Mouse (Mus musculus): ENCODE measurements at regions not wholly inside any gene's neighbourhood (a gene's known extent, or its start where the extent isn't known, plus 50 kb on each side); places are given as distances from the start of the nearest gene placed in this dataset.

DNA sequence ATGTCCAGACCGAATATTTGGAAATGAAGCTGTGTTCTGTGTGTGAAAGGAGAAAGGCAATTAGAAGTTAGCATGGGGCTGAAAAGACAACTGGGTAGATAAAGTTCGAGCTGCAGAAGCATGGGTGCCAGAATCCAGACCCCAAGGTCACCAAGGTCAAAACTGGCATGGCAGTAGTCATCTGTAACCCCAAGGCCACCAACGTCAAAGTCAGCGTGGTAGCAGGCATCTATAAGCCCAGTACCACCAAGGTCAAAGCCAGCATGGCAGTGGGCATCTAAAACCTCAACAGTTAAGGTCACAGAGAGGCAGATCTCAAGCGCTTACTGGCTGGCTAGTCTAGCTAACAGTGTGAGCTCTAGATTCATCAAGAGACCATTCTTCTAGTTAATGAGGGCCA is 90.6 kb downstream of the Pdcl3 start:
- no peak for ATAC-seq (replicated peaks; ENCODE audit: insufficient number of reproducible peaks, low FRiP score, low TSS enrichment, low read depth)
- 94% methylated on average over 5 of the region's 5 CpGs for WGBS
- Histone ChIP-seq H3K4me2 (ENCODE audit: low read depth, low read length) (no peak overlapping the region), H3K9ac (replicated peaks; ENCODE audit: low read length) (no peak overlapping the region), H3K27me3 (ENCODE audit: control insufficient read depth, insufficient read depth, low read length) (no peaks in the 10 kb centered on the region), H3K27ac (replicated peaks; ENCODE audit: low read depth, low read length) (no peak overlapping the region), H3K36me3 (replicated peaks; ENCODE audit: control insufficient read depth, insufficient read depth, low read depth, low read length) (no peaks in the 10 kb centered on the region), H3K4me1 (ENCODE audit: control insufficient read depth, insufficient read depth, low read length) (no peaks in the 10 kb centered on the region), H3K9me3 (replicated peaks; ENCODE audit: control insufficient read depth, low read length) (no peaks in the 10 kb centered on the region; the same call in 1 of the 2 replicates), H3K4me3 (ENCODE audit: low read depth, low read length) (no peak overlapping the region)
- no peak for DNase-seq (ENCODE audit: low spot score)

- ATAC-seq (replicated peaks; ENCODE audit: insufficient number of reproducible peaks, low FRiP score, low TSS enrichment, low read depth) (no peak), DNase-seq (ENCODE audit: low spot score) (peak; percentile 15)
- Histone ChIP-seq H3K27me3 (ENCODE audit: control insufficient read depth, insufficient read depth, low read length) (no peaks in the 10 kb centered on the region), H3K36me3 (replicated peaks; ENCODE audit: control insufficient read depth, insufficient read depth, low read depth, low read length) (no peaks in the 10 kb centered on the region), H3K9me3 (replicated peaks; ENCODE audit: control insufficient read depth, low read length) (no peaks in the 10 kb centered on the region; the same call in 1 of the 2 replicates), H3K4me3 (ENCODE audit: low read depth, low read length) (no peak overlapping the region), H3K4me1 (ENCODE audit: control insufficient read depth, insufficient read depth, low read length) (no peaks in the 10 kb centered on the region), H3K9ac (replicated peaks; ENCODE audit: low read length) (no peak overlapping the region), H3K4me2 (ENCODE audit: low read depth, low read length) (no peak overlapping the region), H3K27ac (replicated peaks; ENCODE audit: low read depth, low read length) (no peak overlapping the region)
- 78% methylated on average over 4 of the region's 4 CpGs for WGBS
Measured at GRCm38 (mm10) chr1:39078584-39079315, 93.3 kb downstream of the Pdcl3 start.

DNA sequence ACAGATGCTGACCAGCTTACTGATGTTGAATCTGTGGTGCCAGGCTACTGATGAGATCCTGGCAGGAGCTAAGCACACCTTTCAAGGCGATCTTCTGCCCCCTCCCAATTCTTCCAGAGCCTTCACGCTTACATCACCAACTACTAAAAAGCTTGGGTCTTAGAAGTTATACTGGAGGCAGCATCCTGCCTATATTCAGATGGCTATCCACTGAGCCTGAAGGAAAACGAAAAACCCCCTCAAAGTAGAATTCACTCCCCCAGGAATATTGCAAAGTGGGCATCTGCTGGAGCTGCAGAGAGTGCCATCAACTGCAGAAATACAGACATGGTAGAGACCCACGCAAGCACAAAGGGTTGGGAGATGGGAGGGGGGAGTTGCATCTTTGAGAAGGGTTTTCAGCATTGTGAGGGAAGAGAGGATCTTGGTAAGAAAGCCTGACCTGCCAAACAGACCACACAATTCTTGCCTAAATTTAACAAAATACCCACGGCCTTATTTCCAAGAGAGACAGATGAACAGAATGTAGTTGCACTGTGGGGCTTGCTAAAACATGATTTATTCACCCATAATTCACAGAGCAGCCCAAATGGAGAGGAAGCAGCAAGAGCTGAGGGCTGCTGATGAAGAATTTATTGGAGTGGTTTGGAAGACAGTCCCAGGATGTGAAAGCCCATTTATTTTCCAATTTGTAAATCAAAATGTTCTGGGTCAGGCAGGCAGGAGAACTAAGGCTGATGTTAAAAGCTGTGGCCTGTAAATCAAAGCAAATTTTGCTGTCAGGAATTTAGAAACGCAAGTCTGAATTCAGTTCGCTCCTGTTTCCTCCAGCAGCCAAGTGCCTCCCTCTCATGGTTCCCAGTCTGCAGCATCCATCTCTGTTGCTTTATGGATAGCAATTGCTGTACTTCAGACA is 98.8 kb downstream of the Pdcl3 start:
- H3K9me3 ChIP-seq (replicated peaks; ENCODE audit: control insufficient read depth, low read length) = no peaks in the 10 kb centered on the region; the same call in 1 of the 2 replicates
- WGBS = 83% methylated on average over 7 of the region's 7 CpGs
- no peaks in the 10 kb centered on the region for H3K4me1 ChIP-seq (ENCODE audit: control insufficient read depth, insufficient read depth, low read length)
- ATAC-seq (replicated peaks; ENCODE audit: insufficient number of reproducible peaks, low FRiP score, low TSS enrichment, low read depth) (no peak), DNase-seq (ENCODE audit: low spot score) (no peak)
- no peak overlapping the region for H3K27ac ChIP-seq (replicated peaks; ENCODE audit: low read depth, low read length)
- H3K27me3 ChIP-seq (ENCODE audit: control insufficient read depth, insufficient read depth, low read length) = no peaks in the 10 kb centered on the region
- H3K4me2 ChIP-seq (ENCODE audit: low read depth, low read length) = no peak overlapping the region
- H3K9ac ChIP-seq (replicated peaks; ENCODE audit: low read length) = no peak overlapping the region
- no peaks in the 10 kb centered on the region for H3K36me3 ChIP-seq (replicated peaks; ENCODE audit: control insufficient read depth, insufficient read depth, low read depth, low read length)
- no peak overlapping the region for H3K4me3 ChIP-seq (ENCODE audit: low read depth, low read length)

GRCm38 (mm10) chr1:39086273-39086672 is 100.9 kb downstream of the Pdcl3 start:
- Histone ChIP-seq H3K4me2 (ENCODE audit: low read depth, low read length) (no peak overlapping the region), H3K9ac (replicated peaks; ENCODE audit: low read length) (no peak overlapping the region), H3K4me1 (ENCODE audit: control insufficient read depth, insufficient read depth, low read length) (no peaks in the 10 kb centered on the region), H3K4me3 (ENCODE audit: low read depth, low read length) (no peak overlapping the region), H3K9me3 (replicated peaks; ENCODE audit: control insufficient read depth, low read length) (no peaks in the 10 kb centered on the region), H3K27ac (replicated peaks; ENCODE audit: low read depth, low read length) (no peak overlapping the region), H3K27me3 (ENCODE audit: control insufficient read depth, insufficient read depth, low read length) (no peaks in the 10 kb centered on the region), H3K36me3 (replicated peaks; ENCODE audit: control insufficient read depth, insufficient read depth, low read depth, low read length) (no peaks in the 10 kb centered on the region)
- DNase-seq (ENCODE audit: low spot score) (no peak), ATAC-seq (replicated peaks; ENCODE audit: insufficient number of reproducible peaks, low FRiP score, low TSS enrichment, low read depth) (no peak)
- 84% methylated on average over 11 of the region's 11 CpGs for WGBS

DNA sequence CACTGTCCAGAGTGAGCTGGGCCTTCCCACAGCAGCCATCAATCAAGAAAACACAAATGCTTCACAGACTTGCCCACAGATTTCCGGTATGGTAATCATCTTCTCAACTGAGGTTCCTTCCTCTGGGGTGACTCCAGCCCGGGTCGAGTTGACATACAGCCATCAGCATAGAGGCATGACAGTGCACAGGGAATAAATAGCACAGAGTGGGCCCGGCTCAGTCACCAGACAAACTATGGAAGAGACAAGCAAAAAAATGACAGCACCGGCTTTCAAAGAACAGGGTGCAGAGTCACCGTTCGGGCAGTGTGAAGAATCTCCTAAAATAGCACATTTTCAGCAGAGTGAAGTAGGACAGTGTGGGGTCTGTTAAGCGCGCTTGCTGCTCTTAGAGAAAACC is 103.7 kb upstream of the Npas2 start:
- Histone ChIP-seq H3K9ac (replicated peaks; ENCODE audit: low read length) (no peak overlapping the region), H3K4me1 (ENCODE audit: control insufficient read depth, insufficient read depth, low read length) (no peaks in the 10 kb centered on the region), H3K27ac (replicated peaks; ENCODE audit: low read depth, low read length) (no peak overlapping the region), H3K9me3 (replicated peaks; ENCODE audit: control insufficient read depth, low read length) (no peaks in the 10 kb centered on the region), H3K27me3 (ENCODE audit: control insufficient read depth, insufficient read depth, low read length) (no peaks in the 10 kb centered on the region), H3K36me3 (replicated peaks; ENCODE audit: control insufficient read depth, insufficient read depth, low read depth, low read length) (no peaks in the 10 kb centered on the region), H3K4me3 (ENCODE audit: low read depth, low read length) (no peak overlapping the region), H3K4me2 (ENCODE audit: low read depth, low read length) (no peak overlapping the region)
- WGBS = 79% methylated on average over 9 of the region's 9 CpGs
- no peak for DNase-seq (ENCODE audit: low spot score)
- ATAC-seq (replicated peaks; ENCODE audit: insufficient number of reproducible peaks, low FRiP score, low TSS enrichment, low read depth) = no peak

DNA sequence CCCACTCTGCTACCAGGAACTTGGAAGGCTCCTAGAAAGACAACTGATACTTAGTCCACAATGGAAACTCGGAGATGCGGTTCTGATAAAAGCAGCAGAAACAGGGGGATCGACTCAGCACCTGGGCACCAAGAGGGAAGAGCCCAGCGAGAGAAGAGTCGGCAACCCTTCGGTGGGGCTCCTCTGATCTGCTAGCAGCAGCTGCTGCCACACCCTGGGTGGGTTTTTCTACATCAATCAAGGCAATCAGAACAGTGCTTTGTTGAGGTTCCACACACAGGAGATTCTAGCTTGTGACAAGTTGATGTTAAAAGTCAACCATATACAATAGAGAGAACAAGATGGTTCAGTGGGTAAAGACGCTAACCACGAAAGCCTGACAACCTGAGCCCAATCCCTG is 102.4 kb upstream of the Npas2 start:
- DNase-seq (ENCODE audit: low spot score) (no peak), ATAC-seq (replicated peaks; ENCODE audit: insufficient number of reproducible peaks, low FRiP score, low TSS enrichment, low read depth) (no peak)
- Histone ChIP-seq H3K9ac (replicated peaks; ENCODE audit: low read length) (no peak overlapping the region), H3K27ac (replicated peaks; ENCODE audit: low read depth, low read length) (no peak overlapping the region), H3K9me3 (replicated peaks; ENCODE audit: control insufficient read depth, low read length) (no peaks in the 10 kb centered on the region), H3K4me2 (ENCODE audit: low read depth, low read length) (no peak overlapping the region), H3K36me3 (replicated peaks; ENCODE audit: control insufficient read depth, insufficient read depth, low read depth, low read length) (no peaks in the 10 kb centered on the region), H3K4me3 (ENCODE audit: low read depth, low read length) (no peak overlapping the region), H3K27me3 (ENCODE audit: control insufficient read depth, insufficient read depth, low read length) (no peaks in the 10 kb centered on the region), H3K4me1 (ENCODE audit: control insufficient read depth, insufficient read depth, low read length) (no peaks in the 10 kb centered on the region)
- WGBS = 91% methylated on average over 8 of the region's 8 CpGs

- no peak overlapping the region for H3K4me2 ChIP-seq (ENCODE audit: low read depth, low read length)
- no peak overlapping the region for H3K27ac ChIP-seq (replicated peaks; ENCODE audit: low read depth, low read length)
- ATAC-seq (replicated peaks; ENCODE audit: insufficient number of reproducible peaks, low FRiP score, low TSS enrichment, low read depth) (no peak), DNase-seq (ENCODE audit: low spot score) (no peak)
- H3K36me3 ChIP-seq (replicated peaks; ENCODE audit: control insufficient read depth, insufficient read depth, low read depth, low read length) = no peaks in the 10 kb centered on the region
- no peak overlapping the region for H3K9ac ChIP-seq (replicated peaks; ENCODE audit: low read length)
- no peaks in the 10 kb centered on the region for H3K4me1 ChIP-seq (ENCODE audit: control insufficient read depth, insufficient read depth, low read length)
- no peaks in the 10 kb centered on the region for H3K9me3 ChIP-seq (replicated peaks; ENCODE audit: control insufficient read depth, low read length)
- WGBS = 82% methylated on average over 3 of the region's 3 CpGs
- H3K4me3 ChIP-seq (ENCODE audit: low read depth, low read length) = no peak overlapping the region
- no peaks in the 10 kb centered on the region for H3K27me3 ChIP-seq (ENCODE audit: control insufficient read depth, insufficient read depth, low read length)
Measured at GRCm38 (mm10) chr1:39091638-39092037, 101.9 kb upstream of the Npas2 start.

DNA sequence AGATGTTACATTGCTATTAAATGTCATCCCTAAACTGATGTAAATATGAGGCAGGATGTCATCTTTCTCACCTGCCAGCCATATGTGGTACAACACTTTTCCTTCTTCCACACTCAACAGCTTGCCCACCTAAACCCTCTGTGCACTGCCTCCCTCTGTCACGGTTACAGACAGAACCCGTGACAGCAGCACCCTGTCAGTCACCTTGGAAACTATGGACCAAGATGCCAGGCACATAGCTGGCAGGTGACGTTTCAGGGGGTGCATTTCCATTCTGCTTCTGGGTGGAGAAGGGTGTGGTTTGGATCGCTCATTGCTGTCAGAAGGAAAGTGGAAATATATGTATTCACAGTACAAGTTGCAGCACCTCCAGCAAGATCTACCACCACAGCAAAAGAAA is 100.2 kb upstream of the Npas2 start:
- DNase-seq (ENCODE audit: low spot score) = no peak
- 78% methylated on average over 4 of the region's 4 CpGs for WGBS
- H3K27me3 ChIP-seq (ENCODE audit: control insufficient read depth, insufficient read depth, low read length) = no peaks in the 10 kb centered on the region
- ATAC-seq (replicated peaks; ENCODE audit: insufficient number of reproducible peaks, low FRiP score, low TSS enrichment, low read depth) = no peak
- no peak overlapping the region for H3K9ac ChIP-seq (replicated peaks; ENCODE audit: low read length)
- H3K4me1 ChIP-seq (ENCODE audit: control insufficient read depth, insufficient read depth, low read length) = no peaks in the 10 kb centered on the region
- H3K4me3 ChIP-seq (ENCODE audit: low read depth, low read length) = no peak overlapping the region
- H3K27ac ChIP-seq (replicated peaks; ENCODE audit: low read depth, low read length) = no peak overlapping the region
- H3K36me3 ChIP-seq (replicated peaks; ENCODE audit: control insufficient read depth, insufficient read depth, low read depth, low read length) = no peaks in the 10 kb centered on the region
- H3K4me2 ChIP-seq (ENCODE audit: low read depth, low read length) = no peak overlapping the region
- H3K9me3 ChIP-seq (replicated peaks; ENCODE audit: control insufficient read depth, low read length) = no peaks in the 10 kb centered on the region
